Mouse (Mus musculus) cortical plate, adult 2 months (tissue): ENCODE results near the gene Cmtr2.

Experiments
- CTCF ChIP-seq: fragments of 200-500 bp; IDR thresholded peaks from 2 replicates; pipeline ENCODE4 v1.5.1; 2011; ENCODE audit warnings: mild to moderate bottlenecking, control low read depth, low read length; ENCODE audit not compliant: insufficient read depth; ENCODE audit errors: extremely low read depth
- POLR2A ChIP-seq: fragments of 200-500 bp; IDR thresholded peaks from 2 replicates; pipeline ENCODE4 v1.6.1; 2011; ENCODE audit warnings: mild to moderate bottlenecking, low read length, control low read depth; ENCODE audit not compliant: insufficient read depth; ENCODE audit errors: extremely low read depth

DNA sequence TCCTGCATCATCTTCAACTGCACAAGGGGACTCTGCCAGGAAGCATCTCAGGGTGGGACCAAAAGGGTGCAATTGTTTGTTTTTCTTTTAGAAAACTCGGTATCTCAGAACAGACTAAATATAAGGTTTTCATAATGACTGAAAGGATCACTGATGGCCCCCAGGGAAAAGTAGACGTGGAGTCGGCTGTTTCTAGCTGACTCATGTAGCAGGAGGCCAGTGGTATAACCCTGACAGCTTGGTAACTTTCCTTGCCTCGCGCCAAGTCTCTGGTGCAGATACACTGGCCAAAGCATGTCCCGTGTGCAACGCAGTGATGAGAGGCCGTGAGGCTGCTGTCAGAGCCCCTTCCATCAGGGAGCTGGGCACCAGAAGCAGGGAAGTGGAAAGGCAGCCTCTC lies 49.2 kb upstream of the Cmtr2 start:
- TF ChIP-seq CTCF (no peak), POLR2A (no peak)
